Mouse (Mus musculus) thymus, adult 2 months (tissue): Measurements from ENCODE around the gene Cdc73. TPM values are rescaled to one million over a fixed set of nuclear protein-coding genes. Genes with fewer than 3 reads are reported as not detected.
"Not testable (repeated sequence)": the region's sequence is repeated elsewhere in the genome, so short reads cannot be mapped to it uniquely, and the experiment has no call there.

Experiments
- DNase-seq: peaks from one replicate; pipeline ENCODE4 v3.0.0; 2021
- H3K27ac ChIP-seq: fragments of 200-500 bp; 2 replicates; pipeline ENCODE4 v1.5.1; 2012; ENCODE audit warnings: low read length, control low read depth; ENCODE audit not compliant: control insufficient read depth, insufficient read depth
- H3K27me3 ChIP-seq: fragments of 200-500 bp; 2 replicates; pipeline ENCODE4 v1.6.1; 2012; ENCODE audit warnings: mild to moderate bottlenecking, low read length, moderate library complexity, mixed read lengths; ENCODE audit not compliant: control insufficient read depth, insufficient read depth
- H3K36me3 ChIP-seq: fragments of 200-500 bp; 2 replicates; pipeline ENCODE4 v1.6.1; 2012; ENCODE audit warnings: mild to moderate bottlenecking, low read length, moderate library complexity; ENCODE audit not compliant: control insufficient read depth, insufficient read depth
- H3K4me1 ChIP-seq: fragments of 200-500 bp; replicated peaks from 2 replicates; pipeline ENCODE4 v1.6.1; 2012; ENCODE audit warnings: low read length; ENCODE audit not compliant: control insufficient read depth, insufficient read depth
- H3K4me3 ChIP-seq: fragments of 200-500 bp; 2 replicates; pipeline ENCODE4 v1.5.1; 2012; ENCODE audit warnings: mild to moderate bottlenecking, low read length, control low read depth, moderate library complexity; ENCODE audit not compliant: control insufficient read depth, insufficient read depth
- CTCF ChIP-seq: fragments of 200-500 bp; IDR thresholded peaks from 2 replicates; pipeline ENCODE4 v1.5.1; 2012; ENCODE audit warnings: mild to moderate bottlenecking, control low read depth, low read length, moderate library complexity, borderline replicate concordance; ENCODE audit not compliant: control insufficient read depth, poor library complexity, insufficient read depth; ENCODE audit errors: extremely low read depth
- POLR2A ChIP-seq: fragments of 200-500 bp; IDR thresholded peaks from 2 replicates; pipeline ENCODE4 v1.6.1; 2012; ENCODE audit warnings: mild to moderate bottlenecking, low read length, control low read depth, moderate library complexity; ENCODE audit not compliant: control insufficient read depth, poor library complexity, insufficient read depth; ENCODE audit errors: extremely low read depth
- WGBS: fragments of 180-500 bp; shearing (Covaris S2); methylation state at CpG from one replicate; pipeline ENCODE4 v1.1.7; 2018; 5-methylcytosine and 5-hydroxymethylcytosine counted together
- polyA plus RNA-seq: library from polyadenylated mRNA; depleted of rRNA; stranded (reverse); fragments of >200 nt; gene quantifications from 2 replicates; pipeline ENCODE4 v1.2.3, GENCODE M21; 2012

The Cdc73 gene
- polyA plus RNA-seq, 1 experiment = 3.6 TPM

GRCm38 (mm10) chr1:143738811-143739210, 36.1 kb upstream of the Cdc73 start:
- peak overlapping the region; percentile 94 for H3K4me3 ChIP-seq
- DNase-seq = no peak
- 6% methylated on average over 11 of the region's 11 CpGs for WGBS
- peaks cover 3% of the 10 kb centered on the region for H3K4me1 ChIP-seq
- H3K27ac ChIP-seq = no peak overlapping the region
- H3K36me3 ChIP-seq = peaks cover 11% of the 10 kb centered on the region; the same call in 1 of the 2 replicates
- no peak for TF ChIP-seq POLR2A
- TF ChIP-seq CTCF = no peak
- no peaks in the 10 kb centered on the region for H3K27me3 ChIP-seq

DNA sequence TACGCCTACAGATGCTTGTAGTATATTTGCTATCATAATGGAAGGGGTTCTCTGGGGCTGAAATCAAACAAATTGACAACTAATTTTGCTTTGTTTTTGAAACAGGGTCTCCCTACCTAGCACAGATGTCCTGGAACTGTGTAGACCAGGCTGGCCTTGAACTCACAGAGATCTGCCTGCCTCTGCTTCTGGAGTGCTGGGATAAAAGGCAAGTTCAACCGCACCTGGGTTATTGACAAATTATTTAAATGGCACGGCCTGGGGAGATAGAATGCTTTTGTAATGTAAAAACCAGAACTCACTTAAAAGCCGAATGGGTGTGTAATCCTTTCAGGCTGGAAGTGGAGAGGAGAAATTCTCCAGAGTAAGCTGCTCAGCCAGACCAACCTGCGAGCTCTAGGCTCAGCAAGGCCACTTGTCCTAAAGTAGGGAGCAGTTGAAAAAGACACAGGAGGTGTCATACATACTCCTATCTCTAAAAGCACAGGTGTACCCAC, 31.3 kb upstream of the Cdc73 start:
- no peaks in the 10 kb centered on the region for H3K36me3 ChIP-seq
- no peak for TF ChIP-seq POLR2A
- no peak for TF ChIP-seq CTCF
- H3K27ac ChIP-seq = no peak overlapping the region
- no peaks in the 10 kb centered on the region for H3K4me1 ChIP-seq
- WGBS = 91% methylated on average over 5 of the region's 5 CpGs
- H3K27me3 ChIP-seq = no peaks in the 10 kb centered on the region
- no peak overlapping the region for H3K4me3 ChIP-seq
- no peak for DNase-seq

- WGBS = 85% methylated on average over 4 of the region's 4 CpGs
- no peaks in the 10 kb centered on the region for H3K27me3 ChIP-seq
Observed at GRCm38 (mm10) chr1:143731691-143732090, 29.0 kb upstream of the Cdc73 start.

GRCm38 (mm10) chr1:143730899-143731298, 28.2 kb upstream of the Cdc73 start:
- Histone ChIP-seq H3K4me1 (no peaks in the 10 kb centered on the region), H3K4me3 (no peak overlapping the region), H3K27ac (no peak overlapping the region), H3K27me3 (no peaks in the 10 kb centered on the region), H3K36me3 (no peaks in the 10 kb centered on the region)
- peak; percentile 47 for DNase-seq
- TF ChIP-seq CTCF (no peak), POLR2A (no peak)
- WGBS = 82% methylated on average over 2 of the region's 2 CpGs

More at GRCm38 (mm10) chr1:143731691-143732090, 29.0 kb upstream of the Cdc73 start:
- Histone ChIP-seq H3K4me3 (no peak overlapping the region), H3K4me1 (no peaks in the 10 kb centered on the region), H3K27ac (no peak overlapping the region), H3K36me3 (no peaks in the 10 kb centered on the region)
- DNase-seq = no peak
- TF ChIP-seq POLR2A (no peak), CTCF (no peak)

DNA sequence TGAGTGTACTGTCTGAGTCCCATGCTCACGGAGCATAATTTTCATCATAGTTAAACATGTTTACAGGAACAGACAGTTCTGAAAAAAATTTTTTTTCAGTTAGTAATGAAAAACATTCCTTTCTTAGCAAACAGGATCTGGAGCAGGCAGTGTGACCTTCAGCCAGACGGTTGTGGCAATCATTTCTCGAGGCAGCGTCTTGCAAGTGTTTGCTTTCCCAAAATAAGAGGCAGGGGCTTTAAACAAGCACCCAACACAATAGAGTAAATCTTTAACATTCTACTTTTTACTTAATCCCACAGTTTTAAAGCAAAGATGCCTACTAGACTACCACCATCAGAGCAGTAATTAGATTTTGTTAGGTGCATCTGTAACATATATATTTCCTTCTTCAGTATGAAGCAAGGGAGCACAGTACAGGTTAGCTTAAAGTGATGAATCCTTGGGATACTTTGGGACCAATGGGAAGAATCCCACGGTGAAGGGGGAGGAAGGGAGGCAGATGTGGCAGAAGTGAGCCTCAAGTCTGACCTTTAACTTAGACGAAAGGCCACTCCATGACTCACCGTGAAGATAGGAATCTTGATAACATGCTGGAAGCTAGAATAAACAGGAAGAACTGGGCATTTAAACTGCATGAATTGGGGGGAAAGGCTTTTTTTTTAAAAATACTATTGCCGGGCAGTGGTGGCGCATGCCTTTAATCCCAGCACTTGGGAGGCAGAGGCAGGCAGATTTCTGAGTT, 25.2 kb upstream of the Cdc73 start:
- Histone ChIP-seq H3K27me3 (no peaks in the 10 kb centered on the region), H3K27ac (no peak overlapping the region), H3K4me3 (no peak overlapping the region), H3K36me3 (no peaks in the 10 kb centered on the region), H3K4me1 (no peaks in the 10 kb centered on the region)
- TF ChIP-seq CTCF = no peak
- no peak for TF ChIP-seq POLR2A
- DNase-seq = no peak
- 81% methylated on average over 9 of the region's 9 CpGs for WGBS

GRCm38 (mm10) chr1:143724456-143725064, 21.9 kb upstream of the Cdc73 start:
- 95% methylated on average over 5 of the region's 5 CpGs for WGBS
- DNase-seq = no peak
- H3K4me3 ChIP-seq = no peak overlapping the region

DNA sequence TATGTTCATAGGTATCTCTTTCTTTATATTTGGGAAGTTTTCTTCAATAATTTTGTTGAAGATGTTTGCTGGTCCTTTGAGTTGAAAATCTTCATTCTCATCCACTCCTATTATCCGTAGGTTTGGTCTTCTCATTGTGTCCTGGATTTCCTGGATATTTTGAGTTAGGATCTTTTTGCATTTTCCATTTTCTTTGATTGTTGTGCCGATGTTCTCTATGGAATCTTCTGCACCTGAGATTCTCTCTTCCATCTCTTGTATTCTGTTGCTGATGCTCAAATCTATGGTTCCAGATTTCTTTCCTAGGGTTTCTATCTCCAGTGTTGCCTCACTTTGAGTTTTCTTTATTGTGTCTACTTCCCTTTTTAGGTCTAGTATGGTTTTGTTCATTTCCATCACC, 13.3 kb upstream of the Cdc73 start, which contains the start of gene Glrx2:
Gene Glrx2, plus strand, starts transcription at position 301 of the 400 bp plus-strand sequence.
- H3K36me3 ChIP-seq, H3K27ac ChIP-seq, H3K4me3 ChIP-seq, H3K4me1 ChIP-seq, H3K27me3 ChIP-seq, DNase-seq: not testable (repeated sequence)
- no CpG with 5 or more reads among the region's 2 CpGs for WGBS

More at GRCm38 (mm10) chr1:143724456-143725064, 21.9 kb upstream of the Cdc73 start:
- H3K27ac ChIP-seq = no peak overlapping the region
- TF ChIP-seq CTCF = no peak
- no peak for TF ChIP-seq POLR2A
- no peaks in the 10 kb centered on the region for H3K27me3 ChIP-seq
- no peaks in the 10 kb centered on the region for H3K4me1 ChIP-seq
- H3K36me3 ChIP-seq = no peaks in the 10 kb centered on the region
